Mouse (Mus musculus) heart, embryonic 15.5 days (tissue): Measurements from ENCODE around the gene Drc3. TPM values are rescaled to one million over a fixed set of nuclear protein-coding genes. Genes with fewer than 3 reads are reported as not detected.

Experiments
- ATAC-seq: fragments of 200-750 bp; cut with Nextera tagmentation; replicated peaks from 2 replicates; pipeline ENCODE4 v1.8.0; 2017; ENCODE audit warnings: low read depth, moderate TSS enrichment; ENCODE audit not compliant: insufficient number of reproducible peaks, insufficient read depth, low FRiP score
- H3K27ac ChIP-seq: fragments of 300-500 bp; sonication (generic); 2 replicates; pipeline ENCODE4 v1.5.1; 2015; ENCODE audit warnings: mild to moderate bottlenecking, inconsistent platforms
- H3K27me3 ChIP-seq: fragments of 300-500 bp; sonication (generic); 2 replicates; pipeline ENCODE4 v1.6.1; 2015; ENCODE audit warnings: inconsistent platforms
- H3K36me3 ChIP-seq: fragments of 300-500 bp; sonication (generic); 2 replicates; pipeline ENCODE4 v1.6.1; 2015; ENCODE audit warnings: mild to moderate bottlenecking, inconsistent platforms
- H3K4me1 ChIP-seq: fragments of 300-500 bp; sonication (generic); replicated peaks from 2 replicates; pipeline ENCODE4 v1.6.1; 2015; ENCODE audit warnings: inconsistent platforms
- H3K4me2 ChIP-seq: fragments of 300-500 bp; sonication (generic); 2 replicates; pipeline ENCODE4 v1.6.1; 2015; ENCODE audit warnings: inconsistent platforms, mild to moderate bottlenecking, moderate library complexity
- H3K4me3 ChIP-seq: fragments of 300-500 bp; sonication (generic); 2 replicates; pipeline ENCODE4 v1.5.1; 2015; ENCODE audit warnings: mild to moderate bottlenecking, inconsistent platforms
- H3K9ac ChIP-seq: fragments of 300-500 bp; sonication (generic); 2 replicates; pipeline ENCODE4 v1.6.1; 2015; ENCODE audit warnings: mild to moderate bottlenecking, inconsistent platforms
- H3K9me3 ChIP-seq: fragments of 300-500 bp; sonication (generic); replicated peaks from 2 replicates; pipeline ENCODE4 v1.6.1; 2016; ENCODE audit warnings: inconsistent platforms
- WGBS: fragments of 180-500 bp; shearing (Covaris S2); methylation state at CpG from one replicate; pipeline ENCODE4 v1.1.7; 2015; ENCODE audit warnings: mixed read lengths; 5-methylcytosine and 5-hydroxymethylcytosine counted together
- polyA plus RNA-seq: library from polyadenylated mRNA; unstranded; fragments of >200 nt; fragmentation: Nextera tagmentation; extraction: Ambion mirVana; gene quantifications from 2 replicates; pipeline ENCODE4 v1.2.1, GENCODE M21; 2015

Gene Drc3
- polyA plus RNA-seq, 1 experiment from 2014 or later, result 2.9 TPM

DNA sequence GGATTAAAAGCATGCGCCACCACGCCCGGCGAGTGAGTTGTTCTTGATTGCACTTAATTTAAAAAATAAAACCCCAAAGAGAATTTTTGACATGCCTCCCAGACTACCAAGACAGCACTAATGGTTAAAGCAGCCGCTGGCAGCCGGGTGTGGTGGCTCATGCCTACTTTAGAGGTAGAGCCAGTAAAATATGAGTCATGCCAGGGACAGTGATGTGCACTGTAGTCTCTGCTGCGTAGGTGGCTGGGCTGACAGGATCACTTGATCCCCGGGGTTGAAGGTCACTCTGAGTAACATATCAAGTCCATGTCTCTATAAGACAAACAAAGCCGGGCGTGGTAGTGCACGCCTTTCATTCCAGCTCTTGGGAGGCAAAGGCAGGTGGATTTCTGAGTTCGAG, 13.8 kb upstream of the Drc3 start:
- Histone ChIP-seq H3K27me3 (no peaks in the 10 kb centered on the region), H3K9me3 (no peaks in the 10 kb centered on the region), H3K9ac (no peak overlapping the region), H3K4me1 (peaks cover under 1% of the 10 kb centered on the region), H3K4me2 (no peak overlapping the region), H3K4me3 (no peak overlapping the region), H3K36me3 (peaks cover 8% of the 10 kb centered on the region; the same call in 1 of the 2 replicates), H3K27ac (no peak overlapping the region)
- 92% methylated on average over 12 of the region's 12 CpGs for WGBS
- no peak for ATAC-seq

DNA sequence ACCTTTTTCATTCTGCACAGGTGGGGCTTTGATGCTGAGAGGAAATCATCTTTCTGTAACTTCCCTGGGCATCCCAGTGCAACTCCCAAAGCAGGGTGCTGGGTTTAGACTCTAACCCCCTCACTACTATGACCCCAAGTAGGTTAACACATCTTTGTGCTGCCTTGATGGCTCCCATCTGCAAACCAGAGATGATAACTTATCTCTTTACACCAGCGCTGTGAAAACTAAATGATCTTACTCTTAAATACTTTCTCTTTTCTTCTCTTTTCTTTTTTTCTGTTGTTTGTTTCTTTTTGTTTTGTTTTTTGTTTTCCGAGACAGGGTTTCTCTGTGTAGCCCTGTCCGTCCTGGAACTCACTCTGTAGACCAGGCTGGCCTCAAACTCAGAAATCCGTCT, 7.3 kb upstream of the Drc3 start:
- WGBS, result 80% methylated on average over 4 of the region's 4 CpGs
- H3K4me2 ChIP-seq, result no peak overlapping the region

DNA sequence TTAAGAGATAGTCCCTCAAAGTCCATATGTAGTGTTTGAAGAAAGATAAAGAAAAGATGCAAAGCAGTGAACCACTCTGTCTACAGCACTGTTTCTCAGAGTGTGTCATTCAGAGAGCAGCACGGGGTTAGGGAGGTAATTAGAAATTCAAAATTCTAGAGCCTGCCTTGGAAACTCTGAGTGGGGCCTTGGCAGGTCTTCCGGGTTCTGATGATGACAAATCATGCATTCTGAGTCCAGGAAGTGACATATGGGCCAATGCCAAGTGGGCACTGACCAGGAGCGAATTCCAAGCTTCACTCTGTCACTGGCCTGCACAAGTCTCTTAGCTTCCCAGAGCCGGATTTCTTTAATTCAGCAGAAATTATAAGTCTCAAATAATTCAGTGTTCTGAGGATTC, 6.6 kb upstream of the Drc3 start:
- Histone ChIP-seq H3K9ac (no peak overlapping the region; the same call in 1 of the 2 replicates), H3K4me3 (no peak overlapping the region), H3K9me3 (no peaks in the 10 kb centered on the region), H3K27me3 (no peaks in the 10 kb centered on the region), H3K4me1 (peaks cover 19% of the 10 kb centered on the region), H3K4me2 (no peak overlapping the region), H3K36me3 (no peaks in the 10 kb centered on the region), H3K27ac (no peak overlapping the region)
- 59% methylated on average over 4 of the region's 4 CpGs for WGBS
- no peak for ATAC-seq

More for the DNA sequence above, 7.3 kb upstream of the Drc3 start:
- H3K36me3 ChIP-seq, result no peaks in the 10 kb centered on the region
- H3K4me3 ChIP-seq, result no peak overlapping the region
- H3K27me3 ChIP-seq, result no peaks in the 10 kb centered on the region
- H3K27ac ChIP-seq, result no peak overlapping the region
- no peak for ATAC-seq
- H3K9me3 ChIP-seq, result no peaks in the 10 kb centered on the region
- peaks cover 12% of the 10 kb centered on the region for H3K4me1 ChIP-seq
- no peak overlapping the region for H3K9ac ChIP-seq

DNA sequence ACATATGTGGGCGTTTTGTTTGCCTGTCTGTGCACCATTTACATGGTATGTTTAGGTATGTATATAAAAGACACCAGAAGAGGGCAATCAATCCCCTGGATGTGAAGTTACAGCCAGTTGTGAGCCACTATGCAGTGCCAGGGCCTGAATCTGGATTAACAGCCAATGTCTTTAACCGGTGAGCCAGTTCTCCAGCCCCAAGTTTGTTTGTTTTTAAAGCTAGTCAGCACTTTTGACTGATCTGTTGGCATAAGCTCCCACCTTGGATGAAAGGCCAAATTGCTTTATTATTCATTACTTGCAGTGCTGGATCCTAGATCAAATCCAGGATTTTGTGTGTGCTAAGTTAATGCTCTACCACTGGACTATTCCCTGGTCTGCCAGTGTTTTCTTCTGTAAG, 1.7 kb upstream of the Drc3 start:
- H3K9me3 ChIP-seq, result no peaks in the 10 kb centered on the region
- peak overlapping the region; percentile 82 for H3K4me2 ChIP-seq
- 71% methylated on average over 2 of the region's 2 CpGs for WGBS
- no peaks in the 10 kb centered on the region for H3K27me3 ChIP-seq
- peak overlapping the region; percentile 72 for H3K4me3 ChIP-seq
- ATAC-seq, result no peak
- H3K27ac ChIP-seq, result peak overlapping the region; percentile 89
- no peaks in the 10 kb centered on the region for H3K36me3 ChIP-seq
- peak overlapping the region; percentile 74; the same call in 1 of the 2 replicates for H3K9ac ChIP-seq
- H3K4me1 ChIP-seq, result peaks cover 29% of the 10 kb centered on the region

DNA sequence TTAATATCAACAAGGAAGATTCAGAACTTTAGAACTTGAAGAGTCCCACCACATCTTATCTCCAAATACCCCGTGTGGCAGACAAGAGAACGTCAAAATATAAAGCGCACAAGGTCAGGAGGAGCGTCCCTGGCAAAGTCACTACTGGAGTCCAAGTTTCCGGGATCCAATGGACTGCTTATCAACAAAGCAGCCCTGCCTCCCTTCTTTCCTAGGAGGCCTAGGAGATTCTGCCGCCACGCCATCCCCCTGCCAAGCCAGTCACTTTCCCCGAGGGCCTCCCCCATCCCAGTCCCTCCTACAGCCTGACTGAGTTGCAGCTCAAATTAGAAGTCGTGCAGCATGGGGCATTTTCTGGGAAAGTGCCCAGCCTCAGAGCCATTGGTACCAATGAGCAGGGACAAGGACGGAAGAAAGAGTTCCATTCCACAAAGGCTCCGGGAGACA, 1.2 kb upstream of the Drc3 start:
- WGBS, result 7% methylated on average over 11 of the region's 11 CpGs
- H3K4me1 ChIP-seq, result peaks cover 26% of the 10 kb centered on the region
- H3K27ac ChIP-seq, result peak overlapping the region; percentile 89
- H3K4me3 ChIP-seq, result peak overlapping the region; percentile 72
- peak overlapping the region; percentile 82 for H3K4me2 ChIP-seq
- H3K9me3 ChIP-seq, result no peaks in the 10 kb centered on the region
- ATAC-seq, result no peak
- H3K36me3 ChIP-seq, result no peaks in the 10 kb centered on the region
- H3K9ac ChIP-seq, result peak overlapping the region; percentile 74
- no peaks in the 10 kb centered on the region for H3K27me3 ChIP-seq

DNA sequence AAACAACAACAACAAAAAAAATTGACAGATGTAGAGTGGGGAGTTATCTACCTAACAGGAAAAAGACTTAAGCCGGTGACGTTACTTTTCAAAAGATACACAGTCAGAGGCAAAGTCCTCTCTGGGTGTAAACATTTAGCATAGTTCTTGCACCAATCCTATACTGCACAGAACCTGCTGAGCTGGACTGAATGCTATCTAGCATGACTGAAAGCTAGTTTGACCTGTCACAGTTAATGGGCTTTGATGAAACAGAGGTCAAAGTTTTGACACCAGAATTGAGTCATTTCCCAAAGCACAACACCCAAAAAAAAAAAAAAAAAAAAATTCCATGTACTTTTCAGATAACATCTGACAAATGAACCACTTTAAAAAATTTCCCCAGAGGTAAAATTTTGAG, 2.8 kb downstream of the Drc3 start:
- Histone ChIP-seq H3K27me3 (no peaks in the 10 kb centered on the region), H3K9ac (no peak overlapping the region), H3K4me1 (peaks cover 24% of the 10 kb centered on the region), H3K27ac (no peak overlapping the region), H3K4me2 (no peak overlapping the region), H3K36me3 (no peaks in the 10 kb centered on the region), H3K4me3 (no peak overlapping the region), H3K9me3 (no peaks in the 10 kb centered on the region)
- ATAC-seq, result no peak
- 84% methylated on average over 2 of the region's 2 CpGs for WGBS

DNA sequence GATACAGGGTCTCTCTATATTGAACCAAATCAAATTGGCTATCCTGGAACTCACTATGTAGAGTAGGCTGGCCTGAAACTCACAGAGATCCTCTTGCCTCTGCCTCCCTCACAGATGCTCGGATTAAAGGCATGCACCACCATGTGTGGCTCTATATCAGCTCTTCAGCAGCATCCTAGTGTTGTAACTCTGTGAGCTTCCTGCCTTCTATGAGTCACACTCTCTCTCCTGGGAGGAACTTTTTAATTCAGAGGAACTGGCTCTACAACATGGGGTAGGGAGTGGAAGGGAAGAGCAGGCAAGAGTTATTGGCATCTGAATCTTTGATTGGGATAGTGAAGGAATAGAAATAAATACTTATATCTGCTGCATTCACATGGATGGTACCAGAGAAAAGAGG, 4.0 kb downstream of the Drc3 start:
- H3K9me3 ChIP-seq, result no peaks in the 10 kb centered on the region
- ATAC-seq, result no peak
- H3K4me2 ChIP-seq, result no peak overlapping the region
- no peaks in the 10 kb centered on the region for H3K27me3 ChIP-seq
- peaks cover 13% of the 10 kb centered on the region for H3K4me1 ChIP-seq
- no peak overlapping the region for H3K4me3 ChIP-seq
- no peak overlapping the region for H3K9ac ChIP-seq
- WGBS, result 25% methylated on average over 1 of the region's 1 CpGs
- no peaks in the 10 kb centered on the region for H3K36me3 ChIP-seq
- no peak overlapping the region for H3K27ac ChIP-seq

DNA sequence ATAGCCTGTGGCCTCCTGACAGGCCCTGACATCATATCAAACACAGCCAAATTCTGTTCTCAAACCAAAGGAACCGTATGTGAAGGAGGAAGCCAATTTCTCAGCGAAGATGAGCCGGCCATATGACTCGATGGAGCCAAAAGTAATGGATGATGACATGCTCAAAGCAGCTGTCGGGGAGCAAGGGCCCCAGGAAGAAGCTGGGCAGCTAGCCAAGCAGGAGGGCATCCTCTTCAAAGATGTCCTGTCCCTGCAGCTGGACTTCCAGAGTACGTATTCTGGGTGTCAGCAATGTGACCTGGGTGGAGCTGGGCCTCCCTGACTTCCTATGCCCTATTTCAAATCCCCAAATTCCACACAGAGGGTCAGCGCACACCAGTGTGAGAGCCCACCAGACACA, 5.4 kb downstream of the Drc3 start:
- Histone ChIP-seq H3K36me3 (no peaks in the 10 kb centered on the region), H3K9me3 (no peaks in the 10 kb centered on the region), H3K9ac (no peak overlapping the region), H3K27ac (0 out of 2 replicates have a peak overlapping the region, but pooled peaks have one; percentile 10), H3K4me1 (peaks cover 10% of the 10 kb centered on the region), H3K4me2 (no peak overlapping the region), H3K4me3 (no peak overlapping the region), H3K27me3 (no peaks in the 10 kb centered on the region)
- 29% methylated on average over 7 of the region's 7 CpGs for WGBS
- ATAC-seq, result no peak

DNA sequence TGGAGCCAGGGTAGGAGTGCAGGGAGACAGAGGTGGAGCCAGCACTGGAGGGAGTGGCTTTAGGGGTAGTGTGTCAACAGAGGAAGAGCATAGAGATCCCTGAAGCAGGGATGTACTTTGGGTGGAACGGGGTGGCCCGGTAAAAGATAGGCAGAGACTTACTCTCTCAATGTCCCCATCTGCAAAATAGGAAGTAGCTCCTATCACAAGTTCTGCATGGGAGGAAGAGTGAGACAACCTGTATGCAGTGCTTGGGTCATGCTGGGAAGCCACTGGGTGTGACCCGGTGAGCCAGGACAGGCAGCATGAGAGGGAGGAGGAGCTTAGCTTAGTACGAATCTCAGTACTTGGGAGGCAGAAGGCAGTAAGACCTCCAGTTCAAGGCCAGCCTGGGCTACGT, 6.0 kb downstream of the Drc3 start:
- Histone ChIP-seq H3K4me2 (no peak overlapping the region), H3K9ac (no peak overlapping the region), H3K27ac (no peak overlapping the region), H3K27me3 (no peaks in the 10 kb centered on the region), H3K36me3 (no peaks in the 10 kb centered on the region), H3K4me1 (peaks cover 8% of the 10 kb centered on the region), H3K9me3 (no peaks in the 10 kb centered on the region), H3K4me3 (no peak overlapping the region)
- ATAC-seq, result no peak
- 68% methylated on average over 5 of the region's 5 CpGs for WGBS

DNA sequence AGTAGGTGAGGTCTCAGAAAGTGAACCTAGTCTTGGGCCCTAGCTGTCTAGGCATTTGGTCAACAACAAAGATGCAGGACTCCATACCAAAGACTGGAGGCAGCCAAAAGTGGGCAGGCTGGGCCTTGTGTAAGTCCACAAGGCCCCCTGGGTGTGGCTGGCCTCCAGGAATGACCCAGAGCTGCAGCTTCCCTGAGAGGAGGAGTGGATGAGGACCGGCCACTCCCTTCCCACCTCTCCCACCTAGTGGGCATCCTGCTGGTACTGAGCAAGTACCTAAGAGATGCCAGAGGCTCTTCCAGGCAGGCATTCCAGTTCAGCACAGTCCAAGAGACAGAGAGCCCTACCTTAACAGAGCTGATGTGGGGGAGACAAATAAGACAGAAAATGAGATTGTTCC, 6.8 kb downstream of the Drc3 start:
- no peaks in the 10 kb centered on the region for H3K36me3 ChIP-seq
- H3K4me1 ChIP-seq, result peaks cover 8% of the 10 kb centered on the region
- 80% methylated on average over 1 of the region's 1 CpGs for WGBS
- no peaks in the 10 kb centered on the region for H3K27me3 ChIP-seq
- no peak overlapping the region for H3K27ac ChIP-seq
- no peak overlapping the region for H3K9ac ChIP-seq
- ATAC-seq, result no peak
- H3K4me3 ChIP-seq, result no peak overlapping the region
- H3K9me3 ChIP-seq, result no peaks in the 10 kb centered on the region
- H3K4me2 ChIP-seq, result no peak overlapping the region

DNA sequence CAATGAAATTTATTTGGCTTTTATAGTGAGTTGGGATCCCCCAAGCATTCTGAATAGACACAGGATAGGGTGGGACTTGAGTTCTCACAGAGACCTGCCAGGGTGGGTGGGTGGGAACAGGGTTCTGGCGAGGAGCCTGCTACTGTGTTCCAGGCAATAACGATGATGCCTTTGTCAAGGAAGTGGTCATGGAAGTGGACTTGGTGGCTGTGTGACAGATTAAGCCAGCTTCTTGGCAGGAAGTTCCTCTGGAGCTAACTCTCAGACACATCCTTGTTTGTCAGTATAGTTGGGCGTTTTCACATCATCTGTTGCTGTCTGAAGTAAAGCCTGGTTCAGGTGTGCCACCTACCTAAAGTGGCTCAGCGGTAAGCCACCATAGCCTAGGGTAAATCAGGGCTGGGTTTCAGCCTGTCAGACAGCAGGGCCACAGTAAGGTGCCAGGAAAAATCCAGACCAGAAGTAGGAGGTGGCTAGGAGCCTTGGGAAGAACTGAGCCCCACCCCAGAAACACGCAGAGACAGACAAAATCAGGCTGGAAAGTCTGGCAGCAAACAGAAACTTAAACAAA, 7.6 kb downstream of the Drc3 start:
- no peak overlapping the region for H3K4me2 ChIP-seq
- peak overlapping the region; percentile 32; the same call in 1 of the 2 replicates for H3K27ac ChIP-seq
- WGBS, result 61% methylated on average over 5 of the region's 5 CpGs
- no peaks in the 10 kb centered on the region for H3K9me3 ChIP-seq
- no peak overlapping the region for H3K4me3 ChIP-seq
- no peak overlapping the region for H3K9ac ChIP-seq
- H3K36me3 ChIP-seq, result no peaks in the 10 kb centered on the region
- no peaks in the 10 kb centered on the region for H3K27me3 ChIP-seq
- no peak for ATAC-seq
- peaks cover 8% of the 10 kb centered on the region for H3K4me1 ChIP-seq
